Mouse (Mus musculus): ENCODE measurements around the gene Igfbp5. TPM values are rescaled to one million over a fixed set of nuclear protein-coding genes. Genes with fewer than 3 reads are reported as not detected.

Gene Igfbp5
- polyA plus RNA-seq, 1 experiment from 2014 or later = 131 TPM

- 59% methylated on average over 10 of the region's 10 CpGs for WGBS
- H3K9ac ChIP-seq = no peak overlapping the region
Measured at GRCm38 (mm10) chr1:72868429-72869215, 6.1 kb downstream of the Igfbp5 start.

GRCm38 (mm10) chr1:72867346-72867745 lies 7.3 kb downstream of the Igfbp5 start:
- Histone ChIP-seq H3K9me3 (replicated peaks) (no peaks in the 10 kb centered on the region), H3K27ac (replicated peaks) (no peak overlapping the region), H3K4me1 (peaks cover 63% of the 10 kb centered on the region), H3K36me3 (peaks cover 20% of the 10 kb centered on the region), H3K27me3 (no peaks in the 10 kb centered on the region), H3K4me3 (replicated peaks) (no peak overlapping the region), H3K9ac (no peak overlapping the region), H3K4me2 (replicated peaks) (no peak overlapping the region)
- no peak for ATAC-seq (ENCODE audit: insufficient number of reproducible peaks, low FRiP score, low TSS enrichment, low read depth)
- 21% methylated on average over 1 of the region's 1 CpGs for WGBS

More at GRCm38 (mm10) chr1:72868429-72869215, 6.1 kb downstream of the Igfbp5 start:
- no peak for ATAC-seq (ENCODE audit: insufficient number of reproducible peaks, low FRiP score, low TSS enrichment, low read depth)
- Histone ChIP-seq H3K4me1 (peaks cover 66% of the 10 kb centered on the region), H3K4me2 (replicated peaks) (no peak overlapping the region), H3K9me3 (replicated peaks) (no peaks in the 10 kb centered on the region), H3K27me3 (no peaks in the 10 kb centered on the region), H3K27ac (replicated peaks) (peak overlapping the region; percentile 24), H3K4me3 (replicated peaks) (no peak overlapping the region), H3K36me3 (peaks cover 8% of the 10 kb centered on the region; the same call in 1 of the 2 replicates)

GRCm38 (mm10) chr1:72866417-72866816 lies 8.3 kb downstream of the Igfbp5 start:
- H3K27me3 ChIP-seq = no peaks in the 10 kb centered on the region
- peaks cover 28% of the 10 kb centered on the region for H3K36me3 ChIP-seq

GRCm38 (mm10) chr1:72865900-72866299 lies 8.8 kb downstream of the Igfbp5 start:
- WGBS = 25% methylated on average over 6 of the region's 6 CpGs

More at GRCm38 (mm10) chr1:72866417-72866816, 8.3 kb downstream of the Igfbp5 start:
- Histone ChIP-seq H3K4me2 (replicated peaks) (no peak overlapping the region), H3K9ac (no peak overlapping the region), H3K9me3 (replicated peaks) (no peaks in the 10 kb centered on the region), H3K4me3 (replicated peaks) (no peak overlapping the region), H3K4me1 (peaks cover 55% of the 10 kb centered on the region), H3K27ac (replicated peaks) (no peak overlapping the region)
- no peak for ATAC-seq (ENCODE audit: insufficient number of reproducible peaks, low FRiP score, low TSS enrichment, low read depth)
- WGBS = 51% methylated on average over 5 of the region's 5 CpGs

GRCm38 (mm10) chr1:72864272-72864671 lies 10.4 kb downstream of the Igfbp5 start:
- no peak overlapping the region for H3K4me3 ChIP-seq (replicated peaks)
- no peak overlapping the region for H3K27ac ChIP-seq (replicated peaks)
- H3K9ac ChIP-seq = no peak overlapping the region
- H3K36me3 ChIP-seq = peaks cover 49% of the 10 kb centered on the region
- ATAC-seq (ENCODE audit: insufficient number of reproducible peaks, low FRiP score, low TSS enrichment, low read depth) = no peak
- no peaks in the 10 kb centered on the region for H3K9me3 ChIP-seq (replicated peaks)
- H3K4me2 ChIP-seq (replicated peaks) = no peak overlapping the region
- no peaks in the 10 kb centered on the region for H3K27me3 ChIP-seq
- 75% methylated on average over 3 of the region's 3 CpGs for WGBS
- peaks cover 34% of the 10 kb centered on the region for H3K4me1 ChIP-seq

More at GRCm38 (mm10) chr1:72865900-72866299, 8.8 kb downstream of the Igfbp5 start:
- H3K9me3 ChIP-seq (replicated peaks) = no peaks in the 10 kb centered on the region
- H3K4me2 ChIP-seq (replicated peaks) = no peak overlapping the region
- H3K4me3 ChIP-seq (replicated peaks) = no peak overlapping the region
- H3K27ac ChIP-seq (replicated peaks) = 0 out of 2 replicates have a peak overlapping the region, but pooled peaks have one; percentile 22
- H3K4me1 ChIP-seq = peaks cover 51% of the 10 kb centered on the region
- no peaks in the 10 kb centered on the region for H3K27me3 ChIP-seq
- peaks cover 33% of the 10 kb centered on the region for H3K36me3 ChIP-seq
- no peak for ATAC-seq (ENCODE audit: insufficient number of reproducible peaks, low FRiP score, low TSS enrichment, low read depth)
- no peak overlapping the region for H3K9ac ChIP-seq

GRCm38 (mm10) chr1:72863692-72864091 lies 11.0 kb downstream of the Igfbp5 start:
- Histone ChIP-seq H3K9ac (no peak overlapping the region), H3K4me2 (replicated peaks) (no peak overlapping the region), H3K27ac (replicated peaks) (no peak overlapping the region), H3K9me3 (replicated peaks) (no peaks in the 10 kb centered on the region), H3K4me3 (replicated peaks) (no peak overlapping the region), H3K36me3 (peaks cover 55% of the 10 kb centered on the region), H3K27me3 (no peaks in the 10 kb centered on the region), H3K4me1 (peaks cover 29% of the 10 kb centered on the region)
- 86% methylated on average over 8 of the region's 8 CpGs for WGBS
- ATAC-seq (ENCODE audit: insufficient number of reproducible peaks, low FRiP score, low TSS enrichment, low read depth) = no peak

- H3K27ac ChIP-seq (replicated peaks) = no peak overlapping the region
- H3K9me3 ChIP-seq (replicated peaks) = no peaks in the 10 kb centered on the region
- H3K27me3 ChIP-seq = no peaks in the 10 kb centered on the region
- H3K4me1 ChIP-seq = peaks cover 20% of the 10 kb centered on the region
- no peak for ATAC-seq (ENCODE audit: insufficient number of reproducible peaks, low FRiP score, low TSS enrichment, low read depth)
- H3K4me3 ChIP-seq (replicated peaks) = no peak overlapping the region
- H3K36me3 ChIP-seq = peaks cover 61% of the 10 kb centered on the region
- 73% methylated on average over 21 of the region's 21 CpGs for WGBS
- no peak overlapping the region for H3K9ac ChIP-seq
- no peak overlapping the region for H3K4me2 ChIP-seq (replicated peaks)
Measured at GRCm38 (mm10) chr1:72862248-72862647, 12.4 kb downstream of the Igfbp5 start.

- peaks cover 61% of the 10 kb centered on the region for H3K36me3 ChIP-seq
- WGBS = 57% methylated on average over 2 of the region's 2 CpGs
Measured at GRCm38 (mm10) chr1:72861702-72862101, 13.0 kb downstream of the Igfbp5 start.

GRCm38 (mm10) chr1:72860502-72860901 lies 14.2 kb downstream of the Igfbp5 start:
- no peak for ATAC-seq (ENCODE audit: insufficient number of reproducible peaks, low FRiP score, low TSS enrichment, low read depth)
- Histone ChIP-seq H3K9me3 (replicated peaks) (no peaks in the 10 kb centered on the region), H3K4me1 (peaks cover 7% of the 10 kb centered on the region; the same call in 1 of the 2 replicates), H3K36me3 (peaks cover 56% of the 10 kb centered on the region), H3K27me3 (no peaks in the 10 kb centered on the region), H3K4me2 (replicated peaks) (no peak overlapping the region), H3K4me3 (replicated peaks) (no peak overlapping the region), H3K27ac (replicated peaks) (no peak overlapping the region), H3K9ac (no peak overlapping the region)
- WGBS = 73% methylated on average over 2 of the region's 2 CpGs

More at GRCm38 (mm10) chr1:72861702-72862101, 13.0 kb downstream of the Igfbp5 start:
- no peaks in the 10 kb centered on the region for H3K27me3 ChIP-seq
- ATAC-seq (ENCODE audit: insufficient number of reproducible peaks, low FRiP score, low TSS enrichment, low read depth) = no peak
- H3K27ac ChIP-seq (replicated peaks) = no peak overlapping the region
- no peaks in the 10 kb centered on the region for H3K9me3 ChIP-seq (replicated peaks)
- peaks cover 19% of the 10 kb centered on the region; the same call in 1 of the 2 replicates for H3K4me1 ChIP-seq
- no peak overlapping the region for H3K4me2 ChIP-seq (replicated peaks)
- H3K9ac ChIP-seq = no peak overlapping the region
- no peak overlapping the region for H3K4me3 ChIP-seq (replicated peaks)

GRCm38 (mm10) chr1:72859963-72860362 lies 14.7 kb downstream of the Igfbp5 start:
- H3K9ac ChIP-seq = no peak overlapping the region
- H3K27ac ChIP-seq (replicated peaks) = no peak overlapping the region
- no peak overlapping the region for H3K4me3 ChIP-seq (replicated peaks)
- peaks cover 56% of the 10 kb centered on the region for H3K36me3 ChIP-seq
- ATAC-seq (ENCODE audit: insufficient number of reproducible peaks, low FRiP score, low TSS enrichment, low read depth) = no peak
- H3K4me1 ChIP-seq = peaks cover 3% of the 10 kb centered on the region; the same call in 1 of the 2 replicates
- H3K9me3 ChIP-seq (replicated peaks) = no peaks in the 10 kb centered on the region
- 91% methylated on average over 9 of the region's 9 CpGs for WGBS
- no peak overlapping the region for H3K4me2 ChIP-seq (replicated peaks)
- no peaks in the 10 kb centered on the region for H3K27me3 ChIP-seq

- peaks cover 8% of the 10 kb centered on the region for H3K4me1 ChIP-seq
- no peak overlapping the region for H3K27ac ChIP-seq (replicated peaks)
- H3K36me3 ChIP-seq = peaks cover 56% of the 10 kb centered on the region
- H3K9ac ChIP-seq = no peak overlapping the region
- H3K9me3 ChIP-seq (replicated peaks) = no peaks in the 10 kb centered on the region
- ATAC-seq (ENCODE audit: insufficient number of reproducible peaks, low FRiP score, low TSS enrichment, low read depth) = no peak
- no peak overlapping the region for H3K4me2 ChIP-seq (replicated peaks)
- no peak overlapping the region for H3K4me3 ChIP-seq (replicated peaks)
- no peaks in the 10 kb centered on the region for H3K27me3 ChIP-seq
- 76% methylated on average over 5 of the region's 5 CpGs for WGBS
Measured at GRCm38 (mm10) chr1:72858874-72859273, 15.8 kb downstream of the Igfbp5 start.

Data from embryonic facial prominence, embryonic 15.5 days (tissue).